Mouse (Mus musculus): ENCODE data around the gene Mapk8ip3.

Mapk8ip3 gene

GRCm38 (mm10) chr17:24847386-24847785, 89.4 kb downstream of the Mapk8ip3 start:
- no peak for DNase-seq

GRCm38 (mm10) chr17:24844525-24844924, 92.3 kb downstream of the Mapk8ip3 start:
- DNase-seq: no peak

GRCm38 (mm10) chr17:24842631-24843030, 94.1 kb downstream of the Mapk8ip3 start:
- no peak for DNase-seq

All from cerebellum, adult 9-11 months (tissue).